Mouse (Mus musculus) liver, adult 2 months (tissue): ENCODE results near the gene Arl3.

Experiments used
- CTCF ChIP-seq: fragments of 200-500 bp; IDR thresholded peaks from 2 replicates; pipeline ENCODE4 v1.5.1; 2011; ENCODE audit warnings: low read depth, low read length, control low read depth
- POLR2A ChIP-seq: fragments of 200-500 bp; IDR thresholded peaks from 2 replicates; pipeline ENCODE4 v1.6.1; 2011; ENCODE audit warnings: low read length, control low read depth; ENCODE audit not compliant: insufficient read depth; ENCODE audit errors: extremely low read depth

DNA sequence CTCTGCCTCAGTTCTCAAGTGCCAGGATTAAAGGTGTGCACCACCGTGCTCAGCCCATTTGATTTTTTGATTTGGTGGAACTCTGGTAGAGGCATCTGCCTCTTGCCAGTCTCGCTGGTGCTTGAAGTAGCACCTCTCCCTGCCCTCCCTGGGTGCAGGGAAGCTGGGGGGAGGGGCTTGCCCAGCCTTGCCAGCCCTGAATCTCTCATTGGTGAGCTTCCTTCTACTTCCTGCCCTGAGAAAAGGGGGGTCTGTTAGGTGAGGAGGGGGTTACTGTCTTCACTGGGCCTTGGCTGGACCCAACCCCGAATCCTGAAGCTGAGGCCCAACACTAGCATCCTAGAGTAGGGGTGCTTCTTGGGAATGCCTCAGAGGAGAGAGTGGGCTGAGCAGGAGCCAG, 64.3 kb downstream of the Arl3 start:
- TF ChIP-seq POLR2A (no peak), CTCF (no peak)
